Mouse (Mus musculus) thymus, postnatal 4 days (tissue): ENCODE results near the gene Olfr1176.

ENCODE experiments used
- DNase-seq: peaks from one replicate; pipeline ENCODE4 v3.0.0; 2021

Olfr1176 gene

GRCm38 (mm10) chr2:88336421-88336820 lies at the start of gene Olfr1176:
Olfr1176 (plus strand) TSS chr2:88336721.
- DNase-seq = no peak

- DNase-seq = no peak
Measured at GRCm38 (mm10) chr2:88315035-88315434, 21.5 kb upstream of the Olfr1176 start, which contains the start of gene Olfr1174-ps. Olfr1174-ps (minus strand) TSS chr2:88315135.

- no peak for DNase-seq
Measured at GRCm38 (mm10) chr2:88327115-88327514, 9.4 kb upstream of the Olfr1176 start, which contains the start of gene Olfr1175-ps. Olfr1175-ps (minus strand) TSS chr2:88327215.

GRCm38 (mm10) chr2:88346392-88346791 lies 9.9 kb downstream of the Olfr1176 start, which contains the start of gene Olfr1177-ps:
Olfr1177-ps (minus strand) TSS chr2:88346492.
- no peak for DNase-seq

- no peak for DNase-seq
Measured at GRCm38 (mm10) chr2:88356304-88356703, 19.8 kb downstream of the Olfr1176 start.

GRCm38 (mm10) chr2:88386762-88387161 lies 50.2 kb downstream of the Olfr1176 start, which contains the start of gene Olfr1178:
Olfr1178 (plus strand) TSS chr2:88387062.
- no peak for DNase-seq
